Mouse (Mus musculus): ENCODE measurements around the gene Dnlz. TPM values are rescaled to one million over a fixed set of nuclear protein-coding genes. Genes with fewer than 3 reads are reported as not detected.
A peak's percentile ranks its signal among the peaks of the same experiment; 100 is the strongest.

Gene Dnlz
- total RNA-seq, 2 experiments from 2014 or later, result 17.0 to 17.6 TPM

GRCm38 (mm10) chr2:26309739-26310138 is 42.2 kb downstream of the Dnlz start:
- intact Hi-C loops (cut with DNase I; ENCODE audit: low total_unique reads), result no loop called here
- peak; percentile 57 for DNase-seq

- no peak for DNase-seq
- intact Hi-C loops (cut with DNase I; ENCODE audit: low total_unique reads), result no loop called here
Measured at GRCm38 (mm10) chr2:26306702-26307101, 45.2 kb downstream of the Dnlz start.

GRCm38 (mm10) chr2:26305555-26305954 is 46.4 kb downstream of the Dnlz start:
- DNase-seq, result no peak

GRCm38 (mm10) chr2:26304711-26305110 is 47.2 kb downstream of the Dnlz start:
- no peak for DNase-seq
- intact Hi-C loops (cut with DNase I; ENCODE audit: low total_unique reads), result no loop called here

More at GRCm38 (mm10) chr2:26305555-26305954, 46.4 kb downstream of the Dnlz start:
- intact Hi-C loops (cut with DNase I; ENCODE audit: low total_unique reads), result no loop called here

- no peak for DNase-seq
Measured at GRCm38 (mm10) chr2:26302005-26302503, 49.9 kb downstream of the Dnlz start.

GRCm38 (mm10) chr2:26300808-26301174 is 51.1 kb downstream of the Dnlz start:
- intact Hi-C loops (cut with DNase I; ENCODE audit: low total_unique reads), result no loop called here
- peak; percentile 87 for DNase-seq

More at GRCm38 (mm10) chr2:26302005-26302503, 49.9 kb downstream of the Dnlz start:
- intact Hi-C loops (cut with DNase I; ENCODE audit: low total_unique reads), result no loop called here

- intact Hi-C loops (cut with DNase I; ENCODE audit: low total_unique reads), result no loop called here
- no peak for DNase-seq
Measured at GRCm38 (mm10) chr2:26300161-26300807, 51.6 kb downstream of the Dnlz start.

GRCm38 (mm10) chr2:26299336-26299735 is 52.6 kb downstream of the Dnlz start:
- intact Hi-C loops (cut with DNase I; ENCODE audit: low total_unique reads), result no loop called here
- no peak for DNase-seq

- intact Hi-C loops (cut with DNase I; ENCODE audit: low total_unique reads), result no loop called here
- no peak for DNase-seq
Measured at GRCm38 (mm10) chr2:26298856-26299230, 53.1 kb downstream of the Dnlz start.

GRCm38 (mm10) chr2:26298208-26298855 is 53.6 kb downstream of the Dnlz start:
- no peak for DNase-seq
- intact Hi-C loops (cut with DNase I; ENCODE audit: low total_unique reads), result no loop called here

Other genes with a start within 250 kb of the Dnlz start
- gene Nacc2, start 228.9 kb downstream of the Dnlz start, total RNA-seq (2021), result 10 to 100 TPM; 12.3 to 18.4 TPM
- not detected for gene Lhx3, start 143.8 kb downstream of the Dnlz start, total RNA-seq (2021)
- gene Qsox2, start 114.6 kb downstream of the Dnlz start, total RNA-seq (2021), result 1 to 10 TPM; 4.3 to 5.4 TPM
- gene Ccdc187, start 57.6 kb downstream of the Dnlz start, total RNA-seq (2021), result under 1 TPM; 0.04 to 0.09 TPM
- 1 to 10 TPM; 6.4 to 7.4 TPM for gene Gpsm1, start 36.6 kb downstream of the Dnlz start, total RNA-seq (2021)
- 1 to 10 TPM in 1 of 2 experiments, under 1 TPM in 1; 0.71 to 1.1 TPM for gene Card9, start 8.8 kb upstream of the Dnlz start, total RNA-seq (2021)
- gene Snapc4, start 28.5 kb upstream of the Dnlz start, total RNA-seq (2021), result 1 to 10 TPM; 6.2 to 7.2 TPM
- gene Entr1, start 37.2 kb upstream of the Dnlz start, total RNA-seq (2021), result 10 to 100 TPM; 24.5 to 24.9 TPM
- gene Pmpca, start 37.2 kb upstream of the Dnlz start, total RNA-seq (2021), result 100 to 1,000 TPM; 125 to 136 TPM
- gene Inpp5e, start 57.1 kb upstream of the Dnlz start, total RNA-seq (2021), result 1 to 10 TPM; 5.7 to 5.8 TPM
- 10 to 100 TPM; 20.9 to 24.1 TPM for gene Sec16a, start 93.1 kb upstream of the Dnlz start, total RNA-seq (2021)
- gene Notch1, start 164.6 kb upstream of the Dnlz start, total RNA-seq (2021), result 10 to 100 TPM; 17.1 to 18.9 TPM
- gene Egfl7, start 227.9 kb upstream of the Dnlz start, total RNA-seq (2021), result 100 to 1,000 TPM in 1 of 2 experiments, 10 to 100 TPM in 1; 64.1 to 106 TPM
- not detected for gene Gm20532, start 234.5 kb upstream of the Dnlz start, total RNA-seq (2021)